Mouse (Mus musculus): ENCODE measurements around the gene Ppard. TPM values are rescaled to one million over a fixed set of nuclear protein-coding genes. Genes with fewer than 3 reads are reported as not detected.

Ppard gene
- polyA plus RNA-seq, 1 experiment, result 132 TPM

- Histone ChIP-seq H3K4me3 (replicated peaks) (peak overlapping the region; percentile 90), H3K27me3 (replicated peaks) (no peaks in the 10 kb centered on the region), H3K9me3 (peaks cover 12% of the 10 kb centered on the region), H3K4me1 (peaks cover 54% of the 10 kb centered on the region), H3K36me3 (replicated peaks; ENCODE audit: low read length) (peaks cover 8% of the 10 kb centered on the region)
- TF ChIP-seq FLI1 (IDR thresholded peaks at IDR 0.05; ENCODE audit: low read length) (no peak), GATA1 (IDR thresholded peaks at IDR 0.05; ENCODE audit: borderline replicate concordance, low read length) (no peak)
These were observed 76.0 kb downstream of the Ppard start for GRCm38 (mm10) chr17:28308297-28309195.

DNA sequence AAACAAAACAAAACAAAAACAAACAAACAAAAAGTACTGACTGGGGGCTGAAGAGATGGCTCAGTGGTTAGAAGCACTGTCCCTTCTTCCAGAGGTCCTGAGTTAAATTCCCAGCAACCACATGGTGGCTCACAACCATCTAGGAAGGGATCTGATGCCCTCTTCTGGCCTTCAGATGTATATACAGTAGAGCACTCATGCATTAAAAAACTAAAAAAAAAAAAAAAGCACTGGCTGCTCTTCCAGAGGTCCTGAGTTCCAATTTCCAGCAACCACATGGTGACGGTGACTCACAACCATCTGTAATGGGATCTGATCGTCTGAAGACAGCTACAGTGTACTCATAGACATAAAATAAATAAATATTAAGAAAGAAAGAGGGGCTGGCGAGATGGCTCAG lies 78.3 kb downstream of the Ppard start:
- Histone ChIP-seq H3K36me3 (replicated peaks; ENCODE audit: low read length) (peaks cover 9% of the 10 kb centered on the region), H3K4me3 (replicated peaks) (no peak overlapping the region), H3K9me3 (no peaks in the 10 kb centered on the region), H3K27me3 (replicated peaks) (no peaks in the 10 kb centered on the region), H3K4me1 (peaks cover 62% of the 10 kb centered on the region)
- no peak for TF ChIP-seq FLI1 (IDR thresholded peaks at IDR 0.05; ENCODE audit: low read length)
- no peak for TF ChIP-seq GATA1 (IDR thresholded peaks at IDR 0.05; ENCODE audit: borderline replicate concordance, low read length)

DNA sequence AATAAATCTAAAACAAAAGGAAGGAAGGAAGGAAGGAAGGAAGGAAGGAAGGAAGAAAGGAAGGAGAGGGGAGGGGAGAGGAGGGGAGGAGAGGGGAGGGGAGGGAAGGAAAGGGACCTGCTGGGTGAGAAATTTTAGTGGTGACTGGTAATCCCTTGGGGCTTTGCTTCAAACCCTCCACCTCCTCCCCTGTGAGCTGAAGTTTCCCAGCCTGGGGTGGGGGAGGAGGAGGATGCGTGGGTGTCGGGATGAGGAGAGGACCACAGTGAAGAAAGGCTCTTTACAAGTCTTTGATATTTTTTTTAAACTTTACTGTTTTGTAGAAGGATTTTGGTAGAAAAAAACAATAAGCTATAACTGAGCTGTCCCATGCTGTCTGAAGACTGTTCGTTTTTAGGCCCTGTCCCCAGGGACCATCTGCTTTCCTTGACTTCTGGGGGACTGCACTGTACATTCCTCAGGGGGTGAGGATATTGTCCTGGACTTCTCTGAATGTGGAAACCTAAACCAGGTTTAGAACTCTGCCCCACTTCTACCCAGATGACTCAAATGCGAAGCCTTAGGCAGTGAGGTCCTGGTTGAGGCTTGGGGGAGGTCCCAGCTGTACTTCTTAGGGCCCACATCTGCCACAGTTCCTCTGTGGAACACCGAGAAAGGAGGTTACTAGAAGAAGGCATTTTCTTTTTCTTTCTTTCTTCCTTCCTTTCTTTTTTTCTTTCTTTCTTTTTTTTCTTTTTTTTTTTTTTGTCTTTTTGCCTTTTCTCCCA lies 79.0 kb downstream of the Ppard start:
- H3K4me1 ChIP-seq, result peaks cover 68% of the 10 kb centered on the region
- TF ChIP-seq FLI1 (IDR thresholded peaks at IDR 0.05; ENCODE audit: low read length), result no peak
- no peak for TF ChIP-seq GATA1 (IDR thresholded peaks at IDR 0.05; ENCODE audit: borderline replicate concordance, low read length)
- H3K9me3 ChIP-seq, result no peaks in the 10 kb centered on the region
- peaks cover 16% of the 10 kb centered on the region for H3K36me3 ChIP-seq (replicated peaks; ENCODE audit: low read length)
- no peaks in the 10 kb centered on the region for H3K27me3 ChIP-seq (replicated peaks)
- no peak overlapping the region for H3K4me3 ChIP-seq (replicated peaks)

- peak overlapping the region; percentile 94 for H3K4me3 ChIP-seq (replicated peaks)
- no peaks in the 10 kb centered on the region for H3K27me3 ChIP-seq (replicated peaks)
- TF ChIP-seq GATA1 (IDR thresholded peaks at IDR 0.05; ENCODE audit: borderline replicate concordance, low read length) (no peak), FLI1 (IDR thresholded peaks at IDR 0.05; ENCODE audit: low read length) (no peak)
- peaks cover 72% of the 10 kb centered on the region for H3K4me1 ChIP-seq
- peaks cover 26% of the 10 kb centered on the region for H3K36me3 ChIP-seq (replicated peaks; ENCODE audit: low read length)
- H3K9me3 ChIP-seq, result no peaks in the 10 kb centered on the region
These were observed 80.0 kb downstream of the Ppard start for GRCm38 (mm10) chr17:28312232-28313211.

DNA sequence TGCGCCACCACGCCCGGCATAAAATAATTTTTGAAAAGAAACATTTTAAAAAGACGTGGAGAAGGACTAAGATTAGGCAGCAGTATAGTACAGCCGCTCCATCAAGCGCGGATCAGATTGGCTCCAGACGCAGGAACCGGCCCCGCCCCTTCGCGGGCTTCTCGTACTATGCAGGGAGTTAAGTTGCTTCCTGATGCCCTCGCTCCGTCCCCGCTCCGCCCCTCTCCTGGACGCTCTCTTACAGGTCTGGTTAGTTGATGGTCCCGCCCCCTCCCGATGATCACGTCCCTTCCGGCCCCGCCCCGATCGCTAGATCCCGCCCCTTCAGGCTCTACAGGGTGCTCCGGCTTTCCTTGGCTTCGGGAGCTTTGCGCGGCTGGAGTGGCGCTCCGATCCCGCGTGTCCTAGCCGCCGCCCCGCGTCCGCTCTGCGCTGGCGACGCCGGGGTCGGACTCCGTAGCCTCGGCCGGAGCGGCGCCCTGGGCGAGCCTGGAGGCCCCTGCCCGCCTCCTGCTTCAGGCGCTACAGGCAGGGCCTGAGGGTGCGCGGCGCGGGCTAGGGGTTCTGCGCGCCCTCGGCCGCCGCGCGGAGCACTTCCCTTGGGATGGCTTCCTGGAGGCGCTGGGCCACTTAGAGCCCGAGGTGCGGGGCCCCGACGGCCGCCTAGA lies 80.8 kb downstream of the Ppard start, which contains the start of gene Fance:
Gene Fance (plus strand): TSS at position 308 of the 668 bp plus-strand sequence.
- H3K36me3 ChIP-seq (replicated peaks; ENCODE audit: low read length), result peaks cover 34% of the 10 kb centered on the region
- TF ChIP-seq GATA1 (IDR thresholded peaks at IDR 0.05; ENCODE audit: borderline replicate concordance, low read length), result no peak
- TF ChIP-seq FLI1 (IDR thresholded peaks at IDR 0.05; ENCODE audit: low read length), result no peak
- H3K4me1 ChIP-seq, result peaks cover 66% of the 10 kb centered on the region
- no peaks in the 10 kb centered on the region for H3K9me3 ChIP-seq
- H3K27me3 ChIP-seq (replicated peaks), result no peaks in the 10 kb centered on the region
- H3K4me3 ChIP-seq (replicated peaks), result peak within 1 kb of the TSS; percentile 94

GRCm38 (mm10) chr17:28313880-28314225 lies 81.4 kb downstream of the Ppard start:
- Histone ChIP-seq H3K4me3 (replicated peaks) (peak overlapping the region; percentile 94), H3K36me3 (replicated peaks; ENCODE audit: low read length) (peaks cover 39% of the 10 kb centered on the region), H3K27me3 (replicated peaks) (no peaks in the 10 kb centered on the region), H3K4me1 (peaks cover 61% of the 10 kb centered on the region), H3K9me3 (no peaks in the 10 kb centered on the region)
- TF ChIP-seq FLI1 (IDR thresholded peaks at IDR 0.05; ENCODE audit: low read length), result no peak
- no peak for TF ChIP-seq GATA1 (IDR thresholded peaks at IDR 0.05; ENCODE audit: borderline replicate concordance, low read length)

- H3K9me3 ChIP-seq, result no peaks in the 10 kb centered on the region
- no peaks in the 10 kb centered on the region for H3K27me3 ChIP-seq (replicated peaks)
- TF ChIP-seq FLI1 (IDR thresholded peaks at IDR 0.05; ENCODE audit: low read length) (no peak), GATA1 (IDR thresholded peaks at IDR 0.05; ENCODE audit: borderline replicate concordance, low read length) (no peak)
- no peak overlapping the region for H3K4me3 ChIP-seq (replicated peaks)
- peaks cover 55% of the 10 kb centered on the region for H3K36me3 ChIP-seq (replicated peaks; ENCODE audit: low read length)
- H3K4me1 ChIP-seq, result peaks cover 54% of the 10 kb centered on the region
These were observed 83.2 kb downstream of the Ppard start for GRCm38 (mm10) chr17:28315611-28316160.

- Histone ChIP-seq H3K4me1 (peaks cover 52% of the 10 kb centered on the region), H3K4me3 (replicated peaks) (no peak overlapping the region), H3K36me3 (replicated peaks; ENCODE audit: low read length) (peaks cover 63% of the 10 kb centered on the region), H3K9me3 (no peaks in the 10 kb centered on the region), H3K27me3 (replicated peaks) (no peaks in the 10 kb centered on the region)
- TF ChIP-seq GATA1 (IDR thresholded peaks at IDR 0.05; ENCODE audit: borderline replicate concordance, low read length) (no peak), FLI1 (IDR thresholded peaks at IDR 0.05; ENCODE audit: low read length) (no peak)
These were observed 84.0 kb downstream of the Ppard start for GRCm38 (mm10) chr17:28316476-28316875.

Data from megakaryocyte, embryonic 14.5 days (primary cell).